Comparison of ENCODE assay signal across 15 mouse cellular contexts in the genomic region with DNA sequence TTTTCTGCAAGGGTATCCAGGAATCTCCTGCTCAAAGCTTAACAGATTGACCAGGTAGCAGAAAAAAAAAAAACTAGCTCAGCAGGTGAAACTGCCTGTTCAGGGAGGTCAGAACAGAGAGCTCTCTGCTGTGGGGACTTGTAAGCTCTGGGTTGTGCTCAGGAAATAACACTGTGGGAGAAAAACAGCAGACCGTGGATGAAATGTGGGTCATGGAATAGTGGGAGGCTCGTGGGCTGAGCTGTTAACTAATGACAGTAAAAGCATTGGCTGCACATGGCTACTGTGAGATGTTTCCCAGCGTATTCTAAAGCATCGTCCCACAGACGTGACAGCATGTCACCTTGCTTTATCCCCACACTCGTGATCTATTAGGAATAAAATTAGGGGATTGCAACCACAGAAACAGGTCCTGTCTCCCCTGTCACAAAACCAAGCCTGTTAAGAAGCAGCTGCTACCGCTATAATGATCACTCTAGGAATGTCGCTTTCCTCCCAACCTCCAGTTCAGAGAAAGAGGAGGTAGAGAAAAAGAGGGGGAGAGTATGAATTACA. TPM values are rescaled to one million over a fixed set of nuclear protein-coding genes. Genes with fewer than 3 reads are reported as not detected.
DNase-seq lines count a peak whose midpoint lies in the region; ATAC-seq and TF ChIP-seq lines count a peak whose summit lies in the region.
"Had no signal": no experiment of that assay in that cellular context is flagged by ENCODE, and none has a peak within 500 bp of the region (broad histone marks: within the 10 kb centered on the region; RNA-seq: fewer than 3 reads in every experiment).

No protein-coding gene starts in this region.

- no peaks in the 10 kb centered on the region for H3K9me3 ChIP-seq in midbrain, embryonic 13.5 days
- no peaks in the 10 kb centered on the region for H3K9me3 ChIP-seq in midbrain, embryonic 11.5 days (ENCODE audit: control insufficient read depth, low read length)
- H3K9me3 ChIP-seq: heart, embryonic 13.5 days had no signal

- TF ChIP-seq CTCF in heart, adult 2 months (IDR thresholded peaks at IDR 0.05): no peak

- H3K4me1 ChIP-seq in heart, adult 2 months (ENCODE audit: control insufficient read depth, insufficient read depth, low read length): peaks cover 2% of the 10 kb centered on the region
- peaks cover 17% of the 10 kb centered on the region for H3K4me1 ChIP-seq in midbrain, embryonic 13.5 days (replicated peaks)
- peaks cover 5% of the 10 kb centered on the region; the same call in 1 of the 2 replicates for H3K4me1 ChIP-seq in midbrain, embryonic 11.5 days (ENCODE audit: control insufficient read depth, insufficient read depth, low read length)

- intact Hi-C loops in heart, adult 2 months (cut with DNase I): loop anchor here (5.0 to 10.0 kb wide), 2 partner anchors 434 to 1596 kb away; no protein-coding TSS in a partner anchor

- H3K27ac ChIP-seq in heart, adult 2 months: peak overlapping the region; percentile 7; the same call in 1 of the 2 replicates
- H3K27ac ChIP-seq in midbrain, embryonic 13.5 days: no peak overlapping the region
- H3K27ac ChIP-seq in midbrain, embryonic 11.5 days (ENCODE audit: low read depth, low read length): no peak overlapping the region
- H3K27ac ChIP-seq: heart, embryonic 13.5 days had no signal

- no peak for ATAC-seq in midbrain, embryonic 13.5 days
- ATAC-seq in midbrain, embryonic 11.5 days (ENCODE audit: low FRiP score): no peak
- ATAC-seq: forebrain, embryonic 16.5 days; intestine, postnatal 0 days had no signal

- TF ChIP-seq EP300 in heart, adult 2 months (IDR thresholded peaks at IDR 0.05; ENCODE audit: insufficient read depth, low read depth, low read length): no peak

- no peak for TF ChIP-seq POLR2A in heart, adult 2 months (IDR thresholded peaks at IDR 0.05; ENCODE audit: insufficient read depth, low read depth, low read length)

- no peak overlapping the region for H3K4me3 ChIP-seq in heart, adult 2 months
- no peak overlapping the region for H3K4me3 ChIP-seq in midbrain, embryonic 13.5 days (replicated peaks)
- H3K4me3 ChIP-seq in midbrain, embryonic 11.5 days (ENCODE audit: low read depth, low read length): no peak overlapping the region
- H3K4me3 ChIP-seq: heart, embryonic 13.5 days; myocyte had no signal

- no peak for DNase-seq in heart, adult 2 months
- no peak for DNase-seq in heart, postnatal 4 days
- DNase-seq in midbrain, embryonic 11.5 days (ENCODE audit: low spot score, missing footprints): no peak
- peak; percentile 73 for DNase-seq in cerebellum, postnatal 25 days
- DNase-seq in retina, embryonic 14.5 days (ENCODE audit: low spot score): peak; percentile 53
- DNase-seq in ovary, adult 18-20 months (ENCODE audit: low spot score): no peak
- DNase-seq in gastrocnemius, adult 8-10 months (ENCODE audit: low spot score in 2 of 2): no peak
- DNase-seq: adrenal gland, postnatal 14 days; B cell, adult 2 months; lung, adult 2 months had no signal

- peaks cover 3% of the 10 kb centered on the region for H3K36me3 ChIP-seq in heart, adult 2 months (ENCODE audit: control insufficient read depth, insufficient read depth, low read length)
- H3K36me3 ChIP-seq in midbrain, embryonic 13.5 days: no peaks in the 10 kb centered on the region
- H3K36me3 ChIP-seq in midbrain, embryonic 11.5 days (ENCODE audit: control insufficient read depth, insufficient read depth, low read length): no peaks in the 10 kb centered on the region
- H3K36me3 ChIP-seq: heart, embryonic 13.5 days had no signal

- H3K4me2 ChIP-seq in midbrain, embryonic 13.5 days (replicated peaks): peak overlapping the region; percentile 18; the same call in 1 of the 2 replicates
- no peak overlapping the region for H3K4me2 ChIP-seq in midbrain, embryonic 11.5 days
- H3K4me2 ChIP-seq: heart, embryonic 13.5 days had no signal

- 72% methylated on average over 8 of the region's 8 CpGs for WGBS in heart, adult 2 months
- WGBS in midbrain, embryonic 13.5 days: 58% methylated on average over 8 of the region's 8 CpGs
- WGBS in midbrain, embryonic 11.5 days: 66% methylated on average over 8 of the region's 8 CpGs

- no peaks in the 10 kb centered on the region for H3K79me2 ChIP-seq in heart, adult 2 months (replicated peaks; ENCODE audit: control insufficient read depth, insufficient read depth, low read length)

- H3K27me3 ChIP-seq in heart, adult 2 months (ENCODE audit: control insufficient read depth, insufficient read depth, low read length): no peaks in the 10 kb centered on the region
- no peaks in the 10 kb centered on the region; the same call in 1 of the 2 replicates for H3K27me3 ChIP-seq in midbrain, embryonic 13.5 days
- no peaks in the 10 kb centered on the region for H3K27me3 ChIP-seq in midbrain, embryonic 11.5 days (ENCODE audit: control insufficient read depth, insufficient read depth, low read length)
- H3K27me3 ChIP-seq: heart, embryonic 13.5 days had no signal

- H3K9ac ChIP-seq in heart, adult 2 months (ENCODE audit: low read depth, low read length): no peak overlapping the region
- 0 out of 2 replicates have a peak overlapping the region, but pooled peaks have one; percentile 11 for H3K9ac ChIP-seq in midbrain, embryonic 13.5 days (replicated peaks)
- H3K9ac ChIP-seq in midbrain, embryonic 11.5 days (ENCODE audit: low read length): no peak overlapping the region
- H3K9ac ChIP-seq: heart, embryonic 13.5 days had no signal

RNA-seq across cellular contexts. Expression of a gene that starts 4.1 kb away (rescaled TPM):
- 1 to 10 TPM; 4.4 TPM for total RNA-seq in heart, adult 2 months (2021)
- 2.6 and 4.1 TPM in 2 replicates for polyA plus RNA-seq in heart, adult 2 months (2012; rRNA removed)
- total RNA-seq in heart, postnatal 4 days (2021): 1 to 10 TPM; 5.5 to 7.6 TPM
- polyA plus RNA-seq in midbrain, embryonic 13.5 days (2015; fragmentation: Nextera tagmentation; extraction: Ambion mirVana): 8.3 and 9.2 TPM in 2 replicates
- polyA plus RNA-seq in midbrain, embryonic 11.5 days (2014; fragmentation: Nextera tagmentation; extraction: Ambion mirVana): 3.7 and 6.0 TPM in 2 replicates
- total RNA-seq in gastrocnemius, adult 8-10 months (2022): 1 to 10 TPM in 1 of 4 experiments, under 1 TPM in 3; 0.77 to 1.2 (median 0.95) TPM

Comparison
In these comparisons a context has a peak if more than half of its experiments do, and no peak if none do; other contexts are left out.
1. DNase-seq: peak in cerebellum, postnatal 25 days (2 of 2) and retina, embryonic 14.5 days (single experiment); none in heart, adult 2 months (0 of 2), heart, postnatal 4 days (single experiment), midbrain, embryonic 11.5 days (single experiment), ovary, adult 18-20 months (single experiment) and gastrocnemius, adult 8-10 months (0 of 2).